Mouse (Mus musculus) cerebellum, adult 11-12 months (tissue): ENCODE measurements around the gene Zfp704.

Experiments
- DNase-seq: peaks from one replicate; pipeline ENCODE4 v3.0.0; 2022

Gene Zfp704

DNA sequence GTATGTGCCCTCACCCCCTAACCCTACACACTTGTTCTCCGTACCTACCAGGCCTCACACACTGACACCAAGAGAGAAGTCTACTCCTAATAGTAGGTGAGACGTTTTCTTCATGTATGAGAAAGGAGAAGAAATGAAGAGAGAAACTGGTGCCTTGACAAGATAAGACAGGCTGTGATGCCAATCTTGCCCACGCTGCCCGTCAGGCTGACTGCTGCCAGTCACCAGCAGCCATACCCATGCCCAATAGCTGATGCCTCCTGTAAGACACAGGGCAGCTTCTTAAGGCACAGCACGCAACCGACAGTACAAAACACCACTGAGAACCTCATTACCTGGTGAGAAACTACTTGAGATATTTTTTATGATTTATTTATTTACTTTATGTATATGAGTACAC is 55.0 kb downstream of the Zfp704 start:
- DNase-seq, result no peak

DNA sequence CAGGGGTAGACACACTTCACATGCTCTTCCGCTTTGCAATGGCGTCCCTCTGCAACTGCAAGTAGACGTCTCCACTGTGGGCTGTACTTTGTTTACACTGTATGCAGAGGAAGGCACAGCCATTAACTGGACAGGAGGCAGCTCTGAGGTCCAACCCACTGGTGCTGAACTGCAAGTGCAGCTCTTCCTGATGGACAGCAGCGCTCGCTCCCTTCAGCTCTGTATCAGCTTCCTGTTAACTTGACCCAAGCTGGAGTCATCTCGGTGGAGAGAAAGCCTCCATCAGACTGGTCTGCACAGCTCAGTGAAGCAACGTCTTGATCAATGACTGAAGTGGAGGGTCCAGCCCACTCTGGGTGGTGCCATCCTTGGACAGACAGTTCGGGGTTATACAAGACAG is 57.6 kb downstream of the Zfp704 start:
- no peak for DNase-seq

DNA sequence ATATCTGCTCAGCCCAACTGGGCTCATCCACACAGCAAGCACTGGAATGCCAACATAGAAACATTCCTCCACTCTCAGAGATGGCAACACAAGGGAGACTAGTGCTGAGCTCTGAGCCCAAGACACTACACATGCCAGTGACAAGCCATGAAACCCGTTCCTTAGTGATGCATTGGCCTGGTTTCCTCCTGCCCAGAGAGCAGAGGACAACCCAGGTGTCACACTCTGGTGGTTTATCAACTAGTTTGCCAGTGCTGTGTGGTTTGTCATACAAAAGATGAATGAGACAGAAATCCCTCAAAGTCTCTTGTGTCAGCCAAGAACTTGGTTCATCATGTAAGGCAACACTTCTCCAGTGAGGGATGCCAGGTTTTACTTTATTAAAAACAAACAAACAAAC is 59.0 kb downstream of the Zfp704 start:
- no peak for DNase-seq

DNA sequence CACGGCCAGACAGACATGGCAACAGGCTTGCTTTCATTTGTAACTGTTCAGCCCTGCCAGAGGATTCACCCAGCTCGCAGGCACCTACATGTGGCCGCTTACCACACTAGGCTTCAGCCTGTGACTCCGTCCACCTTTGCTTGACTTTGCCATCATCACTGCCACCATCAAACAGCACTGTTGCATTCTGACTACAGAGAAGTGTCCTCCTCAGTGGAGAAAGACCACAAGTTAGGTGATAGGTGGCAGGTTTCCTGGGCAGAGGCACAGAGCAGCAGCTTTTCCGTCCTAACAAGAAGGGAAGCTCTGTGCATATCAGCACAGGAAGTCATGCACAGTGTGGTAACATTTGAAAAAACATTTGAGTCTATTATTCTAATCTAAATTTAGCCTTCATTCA is 60.1 kb downstream of the Zfp704 start:
- no peak for DNase-seq

DNA sequence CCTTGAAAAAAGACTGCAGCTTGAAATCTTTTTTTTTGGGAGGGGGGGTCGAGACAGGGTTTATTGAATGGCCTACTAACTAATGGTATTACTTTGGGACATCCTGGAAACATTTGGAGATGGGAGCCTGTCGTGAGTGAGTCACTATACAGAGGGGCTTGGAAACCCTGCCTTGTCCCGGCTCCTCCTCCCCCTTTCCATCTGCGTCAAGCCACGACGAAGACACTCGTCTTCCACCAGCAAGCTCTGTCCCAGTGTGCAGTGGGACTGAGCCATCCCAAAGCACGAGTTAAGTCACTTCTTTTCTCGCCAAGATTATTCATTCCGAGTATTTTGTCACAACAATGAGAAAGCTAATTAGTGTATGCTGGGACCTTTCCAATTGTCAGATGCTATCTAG is 61.7 kb downstream of the Zfp704 start:
- no peak for DNase-seq

DNA sequence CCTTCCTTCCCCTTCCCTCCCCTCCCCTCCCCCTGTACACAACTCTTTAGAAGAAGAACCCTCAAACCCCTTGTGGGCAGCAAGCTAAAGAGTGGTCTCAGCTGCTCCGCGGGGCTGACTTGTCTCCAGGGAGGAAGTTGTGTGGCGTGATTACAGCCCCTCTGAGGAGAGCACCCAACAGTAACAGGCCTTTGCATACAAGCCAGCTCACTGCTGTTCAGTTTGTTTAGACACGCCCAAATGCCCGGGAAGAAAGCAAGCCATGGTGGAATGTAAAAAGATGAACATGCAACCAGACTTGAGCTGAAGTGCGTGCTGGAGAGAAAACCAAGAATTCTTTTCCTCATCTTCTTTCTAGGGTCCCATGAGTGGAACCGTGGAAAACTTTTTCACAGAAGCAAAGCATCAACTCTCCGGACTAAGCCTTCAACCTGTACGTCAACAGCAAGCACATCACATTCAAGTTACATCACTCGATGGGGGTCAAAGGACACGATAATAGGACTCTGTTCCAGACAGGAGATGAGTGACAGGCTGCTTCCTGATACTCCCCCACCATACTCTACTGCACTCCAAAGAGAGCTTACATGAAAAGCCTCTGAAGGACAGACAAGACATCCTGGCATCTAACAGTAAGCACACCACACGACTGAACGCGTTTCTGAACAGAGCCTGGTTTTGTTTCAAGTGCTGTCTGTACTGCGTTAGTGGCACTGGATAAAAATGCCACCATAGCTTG is 62.8 kb downstream of the Zfp704 start:
- no peak for DNase-seq

DNA sequence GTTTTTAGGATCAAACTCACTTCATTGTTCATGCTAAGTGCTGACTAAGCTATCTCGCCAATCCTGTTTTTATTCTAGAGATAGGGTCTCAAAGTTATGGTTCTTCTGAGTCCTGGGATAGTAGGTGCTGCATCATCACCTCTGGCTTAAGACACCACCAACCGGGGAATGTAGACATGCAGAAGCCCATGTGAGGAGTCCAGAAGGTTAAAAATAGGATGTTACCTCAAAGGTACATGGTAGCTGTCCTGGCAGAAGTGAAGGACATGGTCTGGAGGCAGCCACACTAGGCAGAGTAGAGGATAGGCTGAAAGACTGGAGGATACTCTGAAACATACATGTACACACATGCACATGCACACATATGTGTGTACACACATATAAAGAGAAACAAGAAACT is 65.5 kb downstream of the Zfp704 start:
- DNase-seq, result no peak

DNA sequence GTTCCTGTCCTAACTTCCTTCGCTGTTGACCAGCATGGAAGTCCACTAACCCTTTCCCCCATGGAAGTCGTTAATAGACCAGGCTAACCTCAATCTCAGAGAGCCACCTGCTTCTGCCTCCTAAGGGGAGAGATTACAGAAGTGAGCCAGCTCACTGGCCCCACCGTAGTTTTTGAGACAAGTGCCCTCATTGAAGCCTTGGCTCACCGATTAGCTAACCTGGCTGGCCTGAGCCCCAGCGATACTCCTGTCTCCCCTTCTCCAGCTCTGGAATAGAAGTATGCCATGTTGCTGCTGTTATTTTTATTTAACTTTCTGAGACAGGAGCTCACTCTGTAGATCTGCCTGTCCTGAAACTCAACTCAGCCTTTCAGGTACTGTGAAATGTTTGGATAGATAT is 66.0 kb downstream of the Zfp704 start:
- DNase-seq, result no peak

DNA sequence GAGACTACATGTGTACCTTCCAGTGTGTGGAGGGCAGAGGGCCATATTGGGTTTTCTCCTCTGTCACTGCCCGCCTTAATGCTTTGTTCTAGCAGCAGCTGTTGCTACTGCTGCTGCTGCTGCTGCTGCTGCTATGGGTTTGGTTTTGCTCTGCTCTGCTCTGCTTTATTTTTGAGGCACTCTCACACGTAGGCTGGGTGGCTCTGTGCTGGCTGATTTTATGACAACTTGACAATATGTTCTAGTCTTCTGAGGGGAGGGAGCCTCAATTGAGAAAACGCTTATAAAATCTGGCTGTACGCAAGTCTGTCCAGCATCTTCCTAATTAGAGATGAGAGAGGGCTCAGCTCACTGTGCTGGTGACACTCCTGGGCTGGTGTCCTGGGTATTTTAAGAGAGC is 66.4 kb downstream of the Zfp704 start:
- DNase-seq, result no peak

DNA sequence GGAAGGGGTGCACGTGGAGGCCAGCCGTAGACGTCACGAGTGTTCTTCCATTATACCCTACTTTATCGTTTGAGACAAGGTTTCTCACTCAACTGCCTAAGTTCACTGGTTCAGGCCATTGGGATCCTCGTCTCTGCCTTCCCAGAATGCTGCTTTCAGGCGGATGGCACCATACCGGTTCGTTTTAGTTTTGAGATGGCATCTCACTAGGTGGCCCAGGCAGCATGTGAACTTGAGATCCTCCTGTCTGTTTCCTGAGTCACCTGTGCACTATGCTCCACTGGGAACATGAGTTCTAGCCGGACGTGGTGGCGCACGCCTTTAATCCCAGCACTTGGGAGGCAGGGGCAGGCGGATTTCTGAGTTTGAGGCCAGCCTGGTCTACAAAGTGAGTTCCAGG is 68.3 kb downstream of the Zfp704 start:
- no peak for DNase-seq

DNA sequence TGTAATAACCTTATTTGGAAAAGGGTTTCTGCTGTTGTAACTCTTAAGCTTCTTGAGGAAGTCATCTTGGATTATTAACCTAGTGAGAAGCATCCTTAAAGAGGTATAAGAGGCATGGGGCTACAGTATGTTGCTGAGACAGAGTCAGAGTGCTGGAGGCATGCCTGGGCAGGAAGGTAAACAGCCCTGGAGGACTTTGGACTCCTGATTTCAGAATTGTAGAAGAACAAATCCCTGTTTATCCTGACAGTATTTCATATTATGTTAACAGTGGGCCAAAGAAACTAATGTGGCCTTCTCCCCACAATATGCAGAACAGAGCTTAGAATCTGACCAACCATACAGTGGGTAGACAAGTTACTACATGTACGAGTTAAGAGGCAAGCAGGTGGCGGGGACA is 71.4 kb downstream of the Zfp704 start:
- DNase-seq, result no peak

DNA sequence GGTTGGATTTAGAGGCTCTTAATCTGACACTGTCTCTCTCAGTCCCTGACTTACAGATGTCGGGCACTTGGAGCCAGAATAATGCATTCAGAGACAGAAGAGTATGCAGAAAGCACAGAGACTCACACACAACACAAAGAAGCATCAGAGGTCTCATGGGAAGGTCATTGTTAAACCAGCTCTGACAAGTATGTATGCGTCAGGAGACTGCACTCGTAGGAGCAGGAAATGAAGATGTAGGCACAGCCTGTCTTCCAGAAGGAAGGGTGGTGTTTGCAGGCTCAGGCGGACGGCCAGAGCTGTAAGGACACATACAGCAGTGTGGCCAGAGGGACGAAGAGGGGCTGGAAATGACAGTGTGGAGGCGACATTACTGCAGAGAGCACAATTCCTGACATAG is 72.0 kb downstream of the Zfp704 start:
- DNase-seq, result no peak

DNA sequence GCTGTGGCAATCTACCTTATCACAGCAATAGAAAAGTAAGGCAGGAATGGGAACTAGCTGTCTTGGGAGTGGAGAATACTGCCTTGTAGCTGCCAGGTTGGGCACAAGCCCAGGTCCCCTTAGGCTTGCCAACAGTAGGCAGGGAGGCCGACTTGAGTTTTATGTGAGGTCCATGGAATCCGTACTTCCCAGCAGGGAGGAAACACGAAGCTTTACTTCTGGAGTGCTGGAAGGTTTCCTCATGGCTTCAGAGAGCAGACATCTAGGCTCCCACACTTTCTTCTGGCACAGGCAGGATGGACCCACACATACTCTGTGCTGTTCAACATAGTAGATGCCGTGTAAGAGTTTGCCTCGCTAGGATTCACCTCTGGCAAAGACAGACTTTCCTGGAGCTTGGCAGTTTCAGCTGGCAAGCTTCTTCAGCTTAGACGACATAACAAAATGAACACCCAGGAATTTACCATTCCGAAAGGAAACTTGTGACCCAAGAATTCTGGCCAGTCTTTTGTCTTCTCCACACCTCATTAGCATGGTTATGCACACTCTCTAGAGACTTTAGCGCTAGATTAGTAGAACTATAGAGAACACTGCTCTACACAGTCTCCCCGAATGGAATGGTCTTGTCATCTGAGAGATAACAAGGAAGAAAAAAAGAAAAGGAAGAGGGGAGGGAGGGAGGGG is 79.6 kb downstream of the Zfp704 start:
- DNase-seq, result peak; percentile 41

DNA sequence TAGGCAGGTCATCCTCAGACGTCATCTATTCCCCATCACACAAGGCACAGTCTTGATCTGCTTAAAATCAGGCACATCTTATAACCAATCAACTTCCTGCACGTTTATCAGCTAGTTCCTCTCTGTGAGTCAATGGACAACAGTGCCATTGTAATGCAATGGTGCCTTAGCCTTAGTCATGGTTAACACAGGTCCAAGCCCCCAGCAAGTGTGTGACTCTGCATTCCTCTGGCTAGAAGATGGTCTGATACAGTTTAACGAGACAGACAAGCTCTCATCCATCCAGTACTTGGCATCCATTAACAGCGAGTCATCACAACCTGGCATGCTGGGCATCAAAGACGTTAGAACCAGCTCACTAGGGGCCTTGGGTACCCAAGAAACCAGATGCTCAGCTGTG is 85.5 kb downstream of the Zfp704 start:
- DNase-seq, result no peak

DNA sequence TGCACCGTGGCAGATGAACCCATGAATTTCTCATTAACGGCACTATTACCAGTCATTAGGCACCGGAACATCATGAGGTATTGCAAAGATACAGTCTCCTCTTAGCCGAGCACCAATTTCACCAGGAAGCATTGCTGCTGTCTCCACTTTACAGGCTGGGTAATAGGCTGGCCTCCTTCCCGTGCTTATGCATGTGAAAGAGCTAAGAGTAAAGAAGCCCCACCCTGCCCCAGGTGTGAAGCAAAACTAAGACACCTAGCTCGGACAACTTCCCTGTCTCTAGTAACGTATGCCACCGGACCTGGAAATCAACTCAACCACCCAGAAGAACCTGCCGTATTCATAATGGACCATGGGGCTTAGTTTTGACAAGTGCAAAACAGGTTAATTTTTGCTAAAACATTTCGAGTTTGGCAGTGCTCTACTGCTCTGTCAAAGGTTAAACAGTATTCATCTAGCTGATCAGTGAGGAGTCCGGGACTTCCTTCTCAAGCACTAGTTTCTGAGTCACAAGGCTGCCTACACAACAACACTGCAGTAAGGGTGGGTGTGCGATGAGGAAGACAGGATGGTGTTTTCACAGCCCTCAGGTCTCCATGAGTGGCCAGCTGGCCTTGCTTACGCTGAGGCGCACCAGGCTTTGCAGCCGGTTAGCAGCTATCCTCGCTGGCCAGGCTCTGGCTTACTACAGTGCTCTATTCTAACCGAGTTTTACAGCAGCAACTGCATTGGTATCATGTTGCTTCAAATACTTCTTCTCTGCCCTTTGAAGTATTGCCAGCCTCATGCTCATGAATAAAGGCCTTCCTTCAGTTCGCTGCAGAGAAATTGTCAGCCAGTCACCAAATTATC is 86.6 kb downstream of the Zfp704 start:
- no peak for DNase-seq

DNA sequence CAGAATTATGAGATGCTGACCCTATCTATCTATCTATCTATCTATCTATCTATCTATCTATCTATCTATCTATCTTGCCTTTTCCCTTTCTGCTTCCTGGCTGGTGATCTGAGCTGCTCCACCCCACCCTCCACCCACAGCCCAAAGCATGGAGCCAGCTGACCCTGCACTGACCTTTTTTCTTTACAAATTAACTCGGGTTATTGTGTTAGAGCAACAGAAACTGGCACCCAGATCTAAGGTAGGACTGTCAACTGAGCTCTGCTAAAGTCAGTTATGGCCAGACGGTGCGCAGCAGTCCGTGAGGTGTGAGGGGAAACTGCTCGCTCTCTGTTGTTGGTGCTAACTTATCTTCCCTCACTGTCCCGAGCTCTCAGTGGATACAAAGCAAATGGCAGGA is 87.9 kb downstream of the Zfp704 start:
- no peak for DNase-seq

DNA sequence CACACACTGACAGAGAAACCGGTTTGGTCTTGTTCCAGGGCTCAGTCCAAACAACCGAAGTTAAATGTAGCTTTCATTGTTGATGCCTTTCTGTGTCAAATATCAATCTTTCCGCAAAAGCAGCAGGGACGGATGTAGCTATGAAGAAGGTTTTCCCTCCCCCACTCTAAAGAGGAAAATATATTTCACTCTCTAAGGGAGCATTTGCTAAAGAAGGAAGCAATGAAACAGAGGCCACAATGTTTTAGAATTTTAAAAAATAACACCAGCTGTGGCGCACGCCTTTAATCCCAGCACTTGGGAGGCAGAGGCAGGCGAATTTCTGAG is 89.2 kb downstream of the Zfp704 start:
- DNase-seq, result no peak

DNA sequence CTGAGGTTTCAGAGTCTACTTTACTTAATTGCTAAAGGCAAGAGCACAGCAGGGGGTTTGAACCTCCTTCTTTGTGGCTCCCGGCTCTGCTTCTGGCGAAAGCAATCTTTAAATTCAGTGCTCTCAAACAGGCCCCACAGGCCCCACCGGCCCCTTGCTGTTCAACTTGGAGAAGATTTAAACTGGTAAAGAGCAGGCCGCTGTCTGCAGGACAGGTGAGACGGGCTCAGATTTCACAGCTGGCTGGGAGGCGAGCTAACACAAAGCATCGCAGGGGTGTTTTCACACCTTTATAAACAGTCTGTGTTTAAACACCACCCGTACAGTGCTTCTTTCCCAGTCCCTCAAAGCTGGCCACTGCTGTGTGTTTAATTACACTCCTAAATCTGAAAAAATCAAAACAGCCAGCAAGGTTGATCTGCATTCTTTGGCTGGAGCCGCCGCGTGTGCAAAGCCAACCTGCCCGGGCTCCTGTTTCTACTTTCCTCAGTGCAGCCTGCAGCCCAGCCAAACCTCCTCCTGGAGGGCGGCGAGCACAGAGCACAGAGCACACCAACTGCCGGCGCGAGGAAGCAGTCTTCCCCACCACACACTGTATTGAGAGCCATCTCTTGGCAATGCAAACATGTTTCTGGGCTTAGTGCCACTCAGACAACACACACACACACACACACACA is 89.7 kb downstream of the Zfp704 start:
- peak; percentile 87 for DNase-seq

DNA sequence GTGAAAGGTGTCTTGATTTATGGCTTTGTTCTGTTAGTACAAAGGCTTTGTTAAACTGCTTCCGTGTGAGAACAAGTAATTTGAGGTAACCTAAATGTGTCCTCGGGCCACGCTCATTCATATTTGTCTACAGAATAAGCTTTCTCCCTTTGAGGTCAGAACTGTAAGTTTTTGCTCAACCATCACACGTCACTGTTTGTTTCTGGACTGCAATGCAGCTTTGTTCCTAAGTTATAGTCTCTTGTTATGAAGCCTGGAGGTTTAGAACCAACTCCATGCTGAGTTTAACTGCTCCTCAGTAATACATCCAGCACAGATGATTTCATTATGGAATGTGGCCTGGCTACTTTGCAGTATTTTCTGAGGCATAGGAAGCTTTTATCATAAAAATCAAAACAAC is 90.4 kb downstream of the Zfp704 start:
- DNase-seq, result no peak

DNA sequence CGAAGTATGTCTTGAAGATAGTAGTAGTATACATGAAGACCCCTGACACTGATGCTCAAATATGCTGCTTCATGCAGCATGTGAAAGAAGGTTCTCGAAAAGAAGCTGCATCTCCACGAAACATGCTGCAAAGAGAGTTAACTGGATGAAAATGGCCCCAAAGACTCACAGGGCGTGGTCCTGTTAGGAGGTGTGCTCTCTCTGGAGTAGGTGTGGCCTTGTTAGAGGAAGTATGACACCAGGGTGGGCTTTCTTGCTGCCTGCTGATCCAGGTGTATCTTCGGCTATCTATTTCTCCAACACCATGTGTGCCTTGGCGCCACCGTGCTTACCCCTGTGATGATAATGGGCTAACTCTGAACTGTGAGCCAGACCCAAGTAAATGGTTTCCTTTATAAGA is 90.9 kb downstream of the Zfp704 start:
- DNase-seq, result no peak

DNA sequence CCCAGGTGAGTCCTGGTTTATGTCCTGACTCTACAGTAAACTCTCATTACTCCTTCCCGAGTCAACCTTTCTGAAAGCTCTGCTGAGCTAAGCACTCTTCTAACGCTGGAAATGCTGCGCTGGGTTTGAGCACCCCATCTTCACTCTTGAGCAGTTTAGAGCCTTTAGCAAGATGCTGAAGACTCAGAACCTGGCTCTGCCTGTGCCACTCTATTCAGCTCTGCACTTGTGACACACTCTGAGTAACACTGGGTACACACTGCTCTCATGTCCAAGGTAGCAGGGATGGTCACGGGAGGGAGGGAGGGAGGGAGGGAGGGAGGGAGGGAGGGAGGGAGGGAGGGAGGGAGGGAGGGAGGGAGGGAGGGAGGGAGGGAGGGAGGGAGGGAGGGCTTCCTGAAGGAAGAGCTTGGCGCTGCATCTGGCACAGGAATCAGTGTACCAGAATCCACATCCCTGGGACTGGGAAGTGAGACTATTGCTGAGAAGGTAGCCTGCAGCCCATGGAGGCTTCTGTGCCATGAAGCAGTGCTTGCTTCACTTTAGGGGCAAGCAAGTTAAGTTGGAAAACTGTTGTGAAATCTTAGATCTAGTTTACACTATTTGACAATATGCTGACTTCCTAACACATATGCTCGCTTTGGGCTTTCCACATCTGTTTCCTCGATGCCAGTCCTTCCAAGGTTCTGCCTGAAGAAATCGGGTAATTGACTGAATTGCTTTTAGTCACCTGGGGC is 93.6 kb downstream of the Zfp704 start:
- DNase-seq, result no peak

DNA sequence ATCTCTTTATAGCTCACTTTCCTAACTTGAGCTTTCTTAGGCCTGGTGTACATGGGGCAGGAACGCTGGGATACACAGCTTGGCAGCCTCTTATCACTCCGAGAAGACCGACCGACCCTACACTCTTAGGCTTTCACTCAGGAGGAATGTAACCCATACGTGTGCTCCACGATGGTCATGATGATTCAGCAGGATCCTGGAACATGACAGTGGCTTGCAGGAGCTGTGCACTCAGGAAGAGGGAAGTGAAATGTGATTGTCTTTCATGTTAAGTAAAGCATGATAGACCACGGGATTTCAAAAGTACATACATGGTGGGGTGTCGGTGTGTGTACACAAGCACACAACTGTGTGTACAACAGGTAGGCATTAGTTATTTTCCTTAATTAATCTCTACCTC is 94.4 kb downstream of the Zfp704 start:
- no peak for DNase-seq

DNA sequence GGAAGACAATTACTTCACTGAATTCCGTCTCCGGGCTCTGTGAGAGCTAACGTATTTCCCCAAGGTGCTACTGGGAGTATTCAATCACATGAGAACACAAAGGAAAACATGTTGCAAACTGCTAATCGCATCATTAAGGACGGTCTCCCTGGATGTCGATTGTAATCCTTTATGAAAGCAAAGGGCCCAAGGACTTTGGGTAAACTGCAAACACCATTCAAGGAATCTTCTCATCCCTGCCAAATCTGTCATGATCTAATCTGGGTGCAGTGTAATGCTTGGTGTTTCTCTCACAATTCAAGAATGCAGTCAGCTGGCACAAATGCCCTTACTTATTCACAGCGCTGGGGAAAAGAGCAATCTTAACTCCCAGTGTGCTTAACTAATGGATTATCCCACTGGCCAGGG is 96.2 kb downstream of the Zfp704 start:
- DNase-seq, result no peak
